Mouse (Mus musculus) leukemia stem cell, adult 10-12 weeks (primary cell): ENCODE data around the gene Pak2. TPM values are rescaled to one million over a fixed set of nuclear protein-coding genes. Genes with fewer than 3 reads are reported as not detected.

ENCODE experiments used
- polyA plus RNA-seq: library from polyadenylated mRNA; stranded (reverse); fragments of >175 nt; gene quantifications from 2 replicates; pipeline ENCODE4 v1.2.3, GENCODE M21; 2012; ENCODE audit warnings: low replicate concordance

Pak2 gene
- 48.6 and 50.2 TPM in 2 replicates for polyA plus RNA-seq

DNA sequence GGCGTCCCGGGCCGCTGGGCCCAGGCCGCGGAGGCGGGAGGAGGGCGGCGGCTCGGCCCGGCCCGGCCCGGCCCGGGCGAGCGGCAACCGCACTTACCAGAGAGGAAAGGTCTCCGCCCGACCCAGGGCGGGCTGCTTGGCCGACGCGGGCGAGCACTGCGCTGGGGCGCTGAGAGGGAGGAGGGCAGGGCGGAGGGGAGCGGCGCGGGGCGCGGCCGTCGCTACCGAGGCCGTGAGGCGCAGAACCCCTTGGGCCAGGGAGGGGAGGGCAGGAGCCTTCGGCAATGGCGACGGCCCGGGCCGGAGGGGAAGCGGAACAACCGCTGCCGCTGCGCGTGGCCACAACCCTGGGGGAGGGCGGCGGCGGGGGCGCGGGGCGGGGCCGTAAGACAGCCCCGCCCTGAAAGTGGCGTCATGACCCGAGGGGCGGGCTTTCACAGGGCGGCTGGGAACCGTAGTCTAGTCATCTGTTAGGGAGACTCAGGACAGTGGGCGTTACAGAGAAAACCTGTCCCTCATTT is at the start of gene Pak2:
Gene Pak2 (minus strand): TSS at position 352 of the 521 bp plus-strand sequence.

DNA sequence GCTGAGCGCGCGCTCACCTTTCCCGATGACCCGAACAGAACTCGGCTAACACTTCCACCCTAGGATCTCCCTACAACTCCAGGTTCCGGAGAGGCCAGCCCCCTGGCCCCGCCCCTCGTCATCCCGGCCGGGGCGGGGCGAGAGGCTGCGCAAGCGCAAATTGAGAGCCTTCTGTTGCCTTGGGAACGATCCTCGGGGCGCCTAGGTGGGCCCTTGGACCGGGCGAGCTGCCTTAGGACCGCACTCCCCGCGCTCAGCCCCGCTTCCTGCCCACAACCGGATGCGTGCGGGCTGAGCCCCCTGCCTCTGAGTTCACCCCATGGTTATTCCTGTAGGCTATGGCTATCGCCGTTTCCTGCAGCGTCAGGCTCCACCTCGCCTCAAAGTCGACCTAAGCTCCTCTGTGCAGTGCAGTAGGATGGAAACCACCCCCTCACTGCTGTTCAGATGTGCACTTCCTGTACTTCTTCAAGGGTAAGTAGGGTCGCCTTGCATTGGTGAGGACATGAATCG is 20.6 kb upstream of the Pak2 start, which contains the start of the genes Pigx and Cep19:
Gene Pigx (minus strand): TSS at position 103 of the 513 bp plus-strand sequence.
Gene Cep19 (plus strand): TSS at position 163 of the 513 bp plus-strand sequence.

DNA sequence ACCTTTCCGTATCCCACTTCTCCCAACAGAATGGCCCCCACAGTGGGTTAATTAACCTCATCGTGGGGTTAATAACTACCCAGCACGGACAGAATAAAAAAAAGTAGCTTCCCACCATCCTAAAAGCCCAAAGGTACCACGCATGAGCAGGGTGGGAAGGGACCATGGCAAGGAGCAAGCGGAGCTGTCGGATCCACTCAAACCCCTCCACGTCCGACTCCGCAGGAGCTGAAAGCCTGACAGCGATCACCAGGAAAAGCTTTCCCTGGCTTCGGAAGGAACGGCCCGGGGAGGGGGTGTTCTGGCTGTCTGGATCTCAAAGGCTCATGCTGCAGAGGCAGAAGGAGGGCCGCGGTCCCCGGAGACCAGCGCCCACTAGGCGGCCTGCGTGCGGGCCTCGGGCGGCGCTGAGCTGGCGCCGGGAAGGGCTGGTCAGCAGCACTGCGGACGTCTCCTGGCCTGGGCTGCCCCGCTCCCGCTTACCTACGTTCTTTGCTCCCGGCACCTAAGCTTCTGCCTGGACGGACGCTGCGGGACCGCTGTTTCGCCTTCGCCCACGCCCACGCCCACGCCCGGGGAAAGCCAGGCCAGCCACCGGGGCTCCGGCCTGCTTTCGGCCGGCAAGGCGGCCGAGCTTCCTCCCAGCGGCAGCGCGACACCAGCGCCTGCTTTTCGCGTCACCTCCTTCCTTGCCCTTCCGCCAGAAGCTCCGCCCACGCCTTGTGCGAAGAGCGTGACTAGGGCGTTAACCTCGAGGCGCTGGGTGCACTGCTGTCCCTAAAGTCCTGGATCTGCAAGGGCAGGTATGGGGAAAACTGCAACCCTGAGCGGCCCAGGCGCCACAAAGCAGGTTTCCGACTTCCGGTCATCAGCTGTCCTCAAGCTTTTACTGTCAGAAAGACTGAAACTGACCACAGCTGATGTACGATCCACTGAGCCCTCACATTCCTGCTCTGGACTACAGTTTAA is 76.3 kb downstream of the Pak2 start, which contains the start of gene Senp5:
Gene Senp5 (minus strand): TSS at position 779 of the 969 bp plus-strand sequence.

Other genes with a start within 250 kb of the Pak2 start
- not detected in 2 replicates for gene Meltf, start 200.5 kb downstream of the Pak2 start, polyA plus RNA-seq
- 1.3 TPM in 1 of 2 replicates, not detected in the other for gene Pigz, start 145.5 kb downstream of the Pak2 start, polyA plus RNA-seq
- 85.8 and 120 TPM in 2 replicates for gene 0610012G03Rik, start 130.8 kb downstream of the Pak2 start, polyA plus RNA-seq
- 36.3 and 37.5 TPM in 2 replicates for gene Ncbp2, start 130.8 kb downstream of the Pak2 start, polyA plus RNA-seq
- 1.3 and 1.6 TPM in 2 replicates for gene Senp5, start 76.1 kb downstream of the Pak2 start, polyA plus RNA-seq
- gene Pigx, start 20.4 kb upstream of the Pak2 start, polyA plus RNA-seq = 32.2 and 33.9 TPM in 2 replicates
- gene Cep19, start 20.5 kb upstream of the Pak2 start, polyA plus RNA-seq = 4.2 and 4.8 TPM in 2 replicates
- 81.8 and 118 TPM in 2 replicates for gene Nrros, start 86.3 kb upstream of the Pak2 start, polyA plus RNA-seq
- not detected in 2 replicates for gene Bex6, start 100.5 kb upstream of the Pak2 start, polyA plus RNA-seq
- gene Fbxo45, start 167.8 kb upstream of the Pak2 start, polyA plus RNA-seq = 3.5 and 4.8 TPM in 2 replicates
- 5.9 TPM in 2 replicates for gene Wdr53, start 167.9 kb upstream of the Pak2 start, polyA plus RNA-seq
- not detected in 2 replicates for gene Smco1, start 192.1 kb upstream of the Pak2 start, polyA plus RNA-seq
- gene Rnf168, start 198.1 kb upstream of the Pak2 start, polyA plus RNA-seq = 8.2 and 12.7 TPM in 2 replicates